Mouse (Mus musculus) bone marrow macrophage, adult 2 months (primary cell): ENCODE measurements at regions not wholly inside any gene's neighbourhood (a gene's known extent, or its start where the extent isn't known, plus 50 kb on each side); places are given as distances from the start of the nearest gene placed in this dataset.

Experiments used
- CTCF ChIP-seq: IDR thresholded peaks from 2 replicates; pipeline ENCODE4 v1.5.1; 2012; ENCODE audit warnings: low read depth, mild to moderate bottlenecking, low read length, moderate library complexity
- POLR2A ChIP-seq: IDR thresholded peaks from 2 replicates; pipeline ENCODE4 v1.6.1; 2012; ENCODE audit warnings: mild to moderate bottlenecking, low read depth, low read length, borderline replicate concordance

DNA sequence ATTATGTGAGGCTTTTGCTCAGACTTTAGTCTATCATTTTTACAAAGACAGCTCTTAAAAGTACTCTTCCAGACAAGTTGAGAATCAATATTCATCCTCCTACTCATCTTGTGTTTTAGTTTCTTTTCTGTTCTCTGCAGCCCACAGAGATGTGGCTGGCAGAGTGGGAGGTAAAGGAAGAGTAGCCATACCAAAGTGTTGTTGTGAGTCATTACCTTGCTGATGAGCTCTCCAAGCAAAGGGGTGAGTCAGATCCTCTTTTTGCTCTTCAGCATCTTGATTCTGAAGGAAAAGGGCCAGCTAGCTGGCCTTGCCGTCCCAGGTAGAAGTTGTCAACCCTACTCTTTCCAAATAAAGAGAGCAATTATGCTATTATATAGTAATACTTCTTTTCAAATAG, 192.6 kb downstream of the Gm9733 start:
- TF ChIP-seq POLR2A, result no peak
- TF ChIP-seq CTCF, result no peak
